In genomic region chr1:135794216-135795134, GRCm38 (mm10) we compare ENCODE assay signal across 8 mouse cellular contexts. TPM values are rescaled to one million over a fixed set of nuclear protein-coding genes. Genes with fewer than 3 reads are reported as not detected.
A peak's percentile ranks its signal among the peaks of the same experiment; 100 is the strongest.
DNase-seq lines count a peak whose midpoint lies in the region; ATAC-seq and TF ChIP-seq lines count a peak whose summit lies in the region.

No protein-coding gene starts in this region.

- TF ChIP-seq EP300 in ES-Bruce4 (IDR thresholded peaks at IDR 0.05; ENCODE audit: insufficient read depth, low read depth, low read length), result no peak

- H3K27me3 ChIP-seq in ES-Bruce4 (ENCODE audit: control insufficient read depth, insufficient read depth, low read length, poor library complexity, severe bottlenecking), result no peaks in the 10 kb centered on the region
- H3K27me3 ChIP-seq in hindbrain, postnatal 0 days (ENCODE audit: insufficient read depth, low read length), result no peaks in the 10 kb centered on the region
- H3K27me3 ChIP-seq in megakaryocyte, embryonic 14.5 days (replicated peaks), result peaks cover 81% of the 10 kb centered on the region

- H3K4me2 ChIP-seq in hindbrain, postnatal 0 days (ENCODE audit: low read depth, low read length), result peak overlapping the region; percentile 45

- no peak for TF ChIP-seq CTCF in ES-Bruce4 (IDR thresholded peaks at IDR 0.05; ENCODE audit: low read depth, low read length)
- no peak for TF ChIP-seq CTCF in hindbrain, postnatal 0 days (IDR thresholded peaks at IDR 0.05; ENCODE audit: low read depth)

- H3K9me3 ChIP-seq in ES-Bruce4 (replicated peaks; ENCODE audit: control insufficient read depth, insufficient read depth, low read length, poor library complexity, severe bottlenecking), result no peaks in the 10 kb centered on the region
- no peaks in the 10 kb centered on the region for H3K9me3 ChIP-seq in hindbrain, postnatal 0 days (ENCODE audit: low read length)
- H3K9me3 ChIP-seq in megakaryocyte, embryonic 14.5 days, result no peaks in the 10 kb centered on the region

- WGBS in hindbrain, postnatal 0 days, result 44% methylated on average over 20 of the region's 20 CpGs

- no peaks in the 10 kb centered on the region for H3K36me3 ChIP-seq in ES-Bruce4 (ENCODE audit: control insufficient read depth, insufficient read depth, low read length, poor library complexity, severe bottlenecking)
- no peaks in the 10 kb centered on the region for H3K36me3 ChIP-seq in hindbrain, postnatal 0 days (ENCODE audit: insufficient read depth, low read length)
- no peaks in the 10 kb centered on the region for H3K36me3 ChIP-seq in megakaryocyte, embryonic 14.5 days (replicated peaks; ENCODE audit: low read length)

- no peak overlapping the region for H3K27ac ChIP-seq in ES-Bruce4 (ENCODE audit: insufficient read depth, low read length)
- H3K27ac ChIP-seq in hindbrain, postnatal 0 days, result no peak overlapping the region

- peak; percentile 39 for ATAC-seq in common myeloid progenitor, adult 5-6 weeks (replicated peaks; ENCODE audit: low read depth, poor library complexity, severe bottlenecking)
- no peak for ATAC-seq in hindbrain, postnatal 0 days

- TF ChIP-seq POLR2A in ES-Bruce4 (IDR thresholded peaks at IDR 0.05; ENCODE audit: insufficient read depth, low read length), result no peak

- H3K9ac ChIP-seq in ES-Bruce4 (ENCODE audit: low read depth, poor library complexity, severe bottlenecking), result peak overlapping the region; percentile 29; the same call in 1 of the 2 replicates
- H3K9ac ChIP-seq in hindbrain, postnatal 0 days (replicated peaks; ENCODE audit: low read length), result peak overlapping the region; percentile 30; the same call in 1 of the 2 replicates

- H3K4me1 ChIP-seq in ES-Bruce4 (ENCODE audit: control insufficient read depth, insufficient read depth, low read length), result peaks cover 2% of the 10 kb centered on the region
- H3K4me1 ChIP-seq in hindbrain, postnatal 0 days (ENCODE audit: insufficient read depth, low read length), result peaks cover 5% of the 10 kb centered on the region; the same call in 1 of the 2 replicates
- peaks cover 49% of the 10 kb centered on the region for H3K4me1 ChIP-seq in megakaryocyte, embryonic 14.5 days

- no peak overlapping the region for H3K4me3 ChIP-seq in ES-Bruce4 (ENCODE audit: low read depth, low read length)
- H3K4me3 ChIP-seq in hindbrain, postnatal 0 days (ENCODE audit: low read length), result no peak overlapping the region
- H3K4me3 ChIP-seq in megakaryocyte, embryonic 14.5 days (replicated peaks), result peak overlapping the region; percentile 4

- intact Hi-C loops in left cerebral cortex, postnatal 10 days (cut with DNase I), result no loop called here

- no peak for DNase-seq in hindbrain, postnatal 0 days (ENCODE audit: low spot score)
- no peak for DNase-seq in spleen, adult 12 weeks (ENCODE audit: low spot score)
- DNase-seq in layer of hippocampus, adult 8-10 months (ENCODE audit: low spot score in 2 of 2), result no peak
- DNase-seq in left cerebral cortex, postnatal 10 days (ENCODE audit: extremely low spot score in 1 of 2, low spot score in 2 of 2), result no peak
- DNase-seq in adrenal gland, adult 8-10 months, result no peak

RNA-seq across cellular contexts. Expression of gene Tnni1, which starts 15.2 kb away (rescaled TPM):
- 0.53 and 1.0 TPM in 2 replicates for polyA plus RNA-seq in ES-Bruce4 (2011; ENCODE audit: insufficient read depth, insufficient read length, low read depth, missing spikeins)
- total RNA-seq in common myeloid progenitor, adult 5-6 weeks (2017), result not detected in 2 replicates
- total RNA-seq in hindbrain, postnatal 0 days (2014; rRNA removed), result 1.3 and 2.4 TPM in 2 replicates
- polyA plus RNA-seq in hindbrain, postnatal 0 days (2015; fragmentation: Nextera tagmentation; extraction: Ambion mirVana), result 1.0 and 1.1 TPM in 2 replicates
- polyA plus RNA-seq in megakaryocyte, embryonic 14.5 days (2012; ENCODE audit: insufficient read depth, low replicate concordance), result 0.82 TPM in 1 of 2 replicates, not detected in the other
- total RNA-seq in layer of hippocampus, adult 8-10 months (2022), result 1 to 10 TPM; 1.5 to 4.1 (median 2.9) TPM
- 1 to 10 TPM in 1 of 2 experiments, under 1 TPM in 1; 0.99 to 1.1 TPM for total RNA-seq in left cerebral cortex, postnatal 10 days (2021)
- total RNA-seq in adrenal gland, adult 8-10 months (2022), result under 1 TPM in 1 of 4 experiments, not detected in 3; 0.35 TPM

RNA-seq across cellular contexts. Expression of gene Lad1, which starts 23.9 kb away (rescaled TPM):
- 20.5 and 25.1 TPM in 2 replicates for polyA plus RNA-seq in ES-Bruce4 (2011; ENCODE audit: insufficient read depth, insufficient read length, low read depth, missing spikeins)
- total RNA-seq in common myeloid progenitor, adult 5-6 weeks (2017), result not detected in 2 replicates
- total RNA-seq in hindbrain, postnatal 0 days (2014; rRNA removed), result 0.21 TPM in 1 of 2 replicates, not detected in the other
- 0.39 and 0.40 TPM in 2 replicates for polyA plus RNA-seq in hindbrain, postnatal 0 days (2015; fragmentation: Nextera tagmentation; extraction: Ambion mirVana)
- polyA plus RNA-seq in megakaryocyte, embryonic 14.5 days (2012; ENCODE audit: insufficient read depth, low replicate concordance), result 0.07 TPM in 1 of 2 replicates, not detected in the other
- 1 to 10 TPM; 1.0 to 2.0 (median 1.0) TPM for total RNA-seq in layer of hippocampus, adult 8-10 months (2022)
- under 1 TPM; 0.75 to 0.91 TPM for total RNA-seq in left cerebral cortex, postnatal 10 days (2021)
- under 1 TPM; 0.08 to 0.23 (median 0.18) TPM for total RNA-seq in adrenal gland, adult 8-10 months (2022)

RNA-seq across cellular contexts. Expression of gene Phlda3, which starts 28.6 kb away (rescaled TPM):
- polyA plus RNA-seq in ES-Bruce4 (2011; ENCODE audit: insufficient read depth, insufficient read length, low read depth, missing spikeins), result 88.1 and 98.9 TPM in 2 replicates
- 1.6 and 2.2 TPM in 2 replicates for total RNA-seq in common myeloid progenitor, adult 5-6 weeks (2017)
- total RNA-seq in hindbrain, postnatal 0 days (2014; rRNA removed), result 66.4 and 82.3 TPM in 2 replicates
- 51.1 and 51.5 TPM in 2 replicates for polyA plus RNA-seq in hindbrain, postnatal 0 days (2015; fragmentation: Nextera tagmentation; extraction: Ambion mirVana)
- polyA plus RNA-seq in megakaryocyte, embryonic 14.5 days (2012; ENCODE audit: insufficient read depth, low replicate concordance), result 104 and 232 TPM in 2 replicates
- 10 to 100 TPM; 12.4 to 15.9 (median 15.0) TPM for total RNA-seq in layer of hippocampus, adult 8-10 months (2022)
- total RNA-seq in left cerebral cortex, postnatal 10 days (2021), result 10 to 100 TPM; 11.5 to 11.6 TPM
- total RNA-seq in adrenal gland, adult 8-10 months (2022), result 10 to 100 TPM; 33.0 to 80.7 (median 38.4) TPM

RNA-seq across cellular contexts. Expression of gene Tnnt2, which starts 41.7 kb away (rescaled TPM):
- 1.2 and 1.6 TPM in 2 replicates for polyA plus RNA-seq in ES-Bruce4 (2011; ENCODE audit: insufficient read depth, insufficient read length, low read depth, missing spikeins)
- total RNA-seq in common myeloid progenitor, adult 5-6 weeks (2017), result not detected in 2 replicates
- total RNA-seq in hindbrain, postnatal 0 days (2014; rRNA removed), result 0.47 and 0.79 TPM in 2 replicates
- 1.8 and 2.5 TPM in 2 replicates for polyA plus RNA-seq in hindbrain, postnatal 0 days (2015; fragmentation: Nextera tagmentation; extraction: Ambion mirVana)
- 0.59 TPM in 1 of 2 replicates, not detected in the other for polyA plus RNA-seq in megakaryocyte, embryonic 14.5 days (2012; ENCODE audit: insufficient read depth, low replicate concordance)
- total RNA-seq in layer of hippocampus, adult 8-10 months (2022), result 1 to 10 TPM; 2.7 to 6.2 (median 3.1) TPM
- total RNA-seq in left cerebral cortex, postnatal 10 days (2021), result 1 to 10 TPM; 2.0 to 3.3 TPM
- total RNA-seq in adrenal gland, adult 8-10 months (2022), result 1 to 10 TPM; 2.2 to 5.5 (median 2.6) TPM
